Mouse (Mus musculus) heart, postnatal 10 days (tissue): ENCODE measurements around the gene C1galt1c1. TPM values are rescaled to one million over a fixed set of nuclear protein-coding genes. Genes with fewer than 3 reads are reported as not detected.

Experiments
- total RNA-seq, 2 experiments: library from RNA; stranded (reverse); gene quantifications; 2 replicates each; pipeline ENCODE4 v1.2.3; 2021

The C1galt1c1 gene
- total RNA-seq, 2 experiments from 2014 or later = 10.5 to 11.4 TPM

Other genes starting within 250 kb of the C1galt1c1 start
- 100 to 1,000 TPM; 154 to 161 TPM for gene Lamp2, start 178.6 kb downstream of the C1galt1c1 start, total RNA-seq
- gene Cul4b, start 58.9 kb downstream of the C1galt1c1 start, total RNA-seq = 10 to 100 TPM; 17.3 to 19.3 TPM
- 10 to 100 TPM; 41.6 to 42.8 TPM for gene Mcts1, start 34.5 kb downstream of the C1galt1c1 start, total RNA-seq
- gene 6030498E09Rik, start 137.6 kb upstream of the C1galt1c1 start, total RNA-seq = not detected